Mouse (Mus musculus): Measurements from ENCODE around the gene Kdm4d.
A peak's percentile ranks its signal among the peaks of the same experiment; 100 is the strongest.
"Not testable (repeated sequence)": the region's sequence is repeated elsewhere in the genome, so short reads cannot be mapped to it uniquely, and the experiment has no call there.

Gene Kdm4d

DNA sequence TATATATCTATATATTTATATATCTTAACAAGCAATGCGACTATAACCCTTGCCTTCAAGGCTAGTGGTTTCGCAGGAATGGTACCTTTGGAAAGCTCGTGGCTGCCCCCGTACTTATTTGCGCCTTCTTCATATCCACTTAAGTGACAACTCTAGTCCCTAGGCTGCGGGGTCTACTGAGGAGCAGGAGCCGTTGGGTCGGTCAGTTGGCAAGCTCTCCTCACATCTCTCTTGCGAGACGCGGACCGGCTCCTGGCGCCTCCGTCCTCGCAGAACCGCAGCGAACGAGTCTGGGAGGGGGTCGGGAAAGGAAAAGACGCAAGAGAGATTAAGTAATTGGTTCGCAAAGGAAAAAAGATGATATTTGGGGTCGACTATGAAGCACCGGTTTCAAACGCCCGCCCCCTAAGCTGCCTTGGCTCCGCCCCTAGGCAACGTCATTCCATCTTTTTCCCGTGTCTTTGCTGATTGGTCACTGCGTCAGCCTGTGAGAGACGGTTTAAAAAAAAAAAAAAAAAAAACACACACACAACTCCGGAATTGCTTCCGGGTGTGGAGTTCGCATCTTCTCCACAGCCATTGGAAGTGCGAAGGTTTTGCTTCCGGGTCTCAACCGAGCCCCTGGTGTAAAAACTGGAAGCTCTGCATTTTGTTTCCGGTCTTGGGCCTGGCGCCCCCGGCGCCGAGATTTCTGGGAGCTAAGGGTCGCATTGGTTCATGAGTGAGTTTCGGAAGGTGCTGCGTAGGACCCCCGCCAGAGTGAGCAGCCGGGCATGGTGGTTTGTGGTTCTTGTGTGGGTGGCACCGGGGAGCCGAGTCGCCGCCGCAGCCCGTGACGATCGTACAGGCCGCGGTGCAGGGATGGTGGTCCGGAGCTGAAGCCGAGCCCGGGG is at the start of gene Kdm4d, which contains the start of gene Cwc15:
Kdm4d (minus strand) TSS at position 460 of the 893 bp plus-strand sequence.
Cwc15 (plus strand) TSS at position 595 of the 893 bp plus-strand sequence.
- DNase-seq (ENCODE audit: low spot score) = peak; percentile 97

DNA sequence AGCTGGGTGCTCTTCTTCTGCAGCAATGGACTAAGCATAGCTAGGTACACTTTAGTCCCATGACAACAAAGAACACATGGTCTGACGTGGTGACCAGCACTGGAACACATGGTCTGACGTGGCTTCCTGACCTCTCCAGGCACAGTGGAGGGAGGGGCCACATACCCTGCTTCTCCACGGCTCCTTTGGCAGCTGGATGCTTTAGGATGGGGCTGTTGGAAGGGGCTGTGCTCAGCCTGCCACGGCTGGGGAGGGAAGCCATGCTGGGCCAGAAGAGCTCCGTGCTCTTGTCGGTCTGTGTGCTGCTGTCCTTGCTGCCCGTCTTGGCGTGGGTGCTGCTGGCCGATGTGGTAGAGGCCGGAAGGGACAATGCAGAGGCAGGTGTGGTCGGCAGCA is 48.1 kb upstream of the Kdm4d start:
- no peak for DNase-seq (ENCODE audit: low spot score)

DNA sequence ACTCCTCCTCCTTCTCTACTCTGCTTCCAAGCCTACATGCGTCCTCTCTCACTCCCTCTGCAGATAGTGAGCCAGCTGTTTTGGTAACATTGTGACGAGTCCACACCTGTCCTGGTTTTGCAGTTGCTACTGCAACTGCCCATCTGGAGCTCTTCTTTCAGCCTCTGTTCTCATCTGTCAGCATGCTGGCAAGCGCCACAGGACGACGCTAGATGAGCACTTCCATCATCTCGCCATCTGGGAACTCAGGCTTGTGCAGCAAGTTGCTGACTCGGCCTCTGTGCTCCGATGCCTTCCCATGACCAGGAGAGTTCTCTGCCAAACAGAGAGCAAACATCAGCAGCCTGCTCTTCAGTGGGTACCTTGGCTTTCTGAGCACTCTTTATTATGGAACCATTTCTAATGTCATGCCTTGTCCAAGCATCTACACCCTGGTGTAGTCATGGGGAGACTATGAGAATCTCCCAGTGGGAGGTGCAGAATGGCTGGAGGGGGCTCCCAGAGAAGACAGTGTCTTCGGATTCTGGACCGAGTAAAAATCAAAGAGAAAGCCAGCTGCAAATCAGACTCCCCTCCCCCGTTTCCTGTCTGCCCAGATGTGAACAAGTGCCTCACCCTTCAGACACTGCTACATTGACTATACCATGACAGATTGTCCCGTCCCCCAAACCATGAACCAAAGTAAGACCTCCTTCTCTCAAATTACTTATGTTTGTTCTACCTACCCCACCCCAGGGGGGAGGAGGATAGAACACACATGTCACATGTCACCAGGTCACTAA is 47.5 kb upstream of the Kdm4d start:
- no peak for DNase-seq (ENCODE audit: low spot score)

DNA sequence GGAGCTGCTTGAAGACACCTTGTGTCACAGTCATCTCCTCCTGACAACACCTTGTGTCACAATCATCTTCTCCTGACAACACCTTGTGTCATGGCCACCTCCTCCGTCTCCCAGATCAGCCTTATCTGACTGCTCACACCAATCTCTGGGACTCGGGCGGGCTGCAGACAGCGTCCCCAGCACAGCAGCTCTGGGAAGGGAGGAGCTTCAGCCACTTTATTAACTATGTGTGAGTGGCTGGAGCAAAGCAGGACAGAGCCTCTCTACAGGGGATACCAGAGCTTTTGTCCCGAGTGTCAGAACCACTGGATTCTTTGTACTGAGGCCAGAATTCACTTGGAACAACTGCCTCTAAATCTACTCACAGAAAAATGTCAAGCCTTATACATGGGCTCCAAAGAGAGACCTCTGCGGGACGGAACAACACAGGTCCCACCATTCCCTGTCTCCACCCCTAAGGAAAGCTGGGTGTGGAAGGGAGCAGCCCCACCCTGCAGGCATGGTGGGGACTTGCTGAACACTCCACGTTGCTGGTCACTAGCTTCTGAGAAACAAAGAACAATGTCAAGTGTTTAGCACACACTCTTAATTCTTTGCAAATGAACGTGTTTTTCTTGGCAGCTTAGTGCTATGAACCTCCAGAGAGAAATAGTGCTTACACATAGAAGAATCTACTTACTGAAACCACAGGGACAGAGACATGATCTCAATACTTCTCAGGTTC is 43.9 kb upstream of the Kdm4d start:
- DNase-seq (ENCODE audit: low spot score) = peak; percentile 79

DNA sequence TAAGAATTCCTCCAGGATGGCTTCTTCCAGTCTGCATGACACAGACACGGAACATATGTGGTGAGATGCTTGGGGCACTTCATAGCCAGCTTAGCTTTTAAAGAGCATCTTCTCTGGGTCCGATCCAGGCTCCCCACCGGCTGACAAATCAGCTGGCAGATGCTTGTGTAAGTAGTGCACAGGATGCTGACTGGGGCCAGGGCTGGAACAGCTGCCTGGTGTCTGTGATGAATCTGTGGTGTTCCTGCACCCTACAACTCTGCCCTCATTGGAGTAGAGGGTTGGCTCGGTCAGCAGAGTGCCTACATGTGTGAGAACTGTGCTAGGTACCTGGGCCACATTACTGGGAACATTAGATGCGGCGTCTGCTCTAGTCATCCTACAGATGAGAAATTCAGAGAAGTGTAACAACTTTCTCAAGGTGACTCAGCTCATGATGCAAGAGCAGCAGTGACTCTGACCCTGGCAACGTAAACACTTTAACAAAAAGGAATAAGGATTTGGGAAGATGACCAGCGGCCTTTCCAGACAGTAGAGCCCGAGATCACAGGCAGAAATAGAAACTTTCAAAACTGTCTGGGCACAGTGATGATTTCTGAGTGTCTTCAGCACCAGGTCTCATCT is 34.7 kb upstream of the Kdm4d start:
- no peak for DNase-seq (ENCODE audit: low spot score)

DNA sequence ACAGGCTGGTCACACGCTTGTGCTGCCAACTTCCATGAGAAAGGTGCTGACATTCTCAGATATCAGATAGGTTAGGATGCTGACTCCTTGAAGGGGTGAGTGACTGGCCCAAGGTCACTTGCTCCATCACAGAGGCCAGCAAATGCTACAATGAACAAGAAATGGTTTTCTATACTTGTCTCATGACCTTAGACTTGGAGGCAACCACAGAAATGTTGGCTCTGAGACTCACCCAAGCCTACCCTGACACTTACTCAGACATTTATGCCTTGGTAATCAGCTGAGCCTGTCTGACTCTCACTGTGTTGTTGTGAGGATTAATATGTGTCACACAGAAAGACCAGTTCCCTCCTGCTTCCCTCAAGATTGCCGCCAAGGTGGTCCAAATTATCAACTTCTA is 33.4 kb upstream of the Kdm4d start:
- no peak for DNase-seq (ENCODE audit: low spot score)

DNA sequence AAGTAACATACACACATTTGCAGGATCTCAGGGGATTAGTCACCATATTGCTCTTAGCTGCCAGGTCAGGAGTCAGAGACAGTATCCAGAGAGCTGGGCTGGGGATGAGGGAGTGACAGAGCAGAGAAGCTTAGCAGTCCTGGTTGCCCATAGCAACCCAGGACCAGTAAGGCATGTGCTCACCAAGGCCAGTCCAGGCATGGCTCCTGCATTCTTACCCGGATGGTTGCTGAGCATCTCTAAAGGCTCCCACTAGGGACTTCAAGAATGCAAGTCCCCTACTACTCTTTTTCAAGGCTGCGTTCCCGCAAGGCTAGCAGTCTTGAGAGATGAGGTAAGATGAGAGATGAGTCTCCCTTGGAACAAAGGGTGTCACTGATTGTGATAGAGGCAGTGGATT is 32.0 kb upstream of the Kdm4d start:
- DNase-seq (ENCODE audit: low spot score) = no peak

DNA sequence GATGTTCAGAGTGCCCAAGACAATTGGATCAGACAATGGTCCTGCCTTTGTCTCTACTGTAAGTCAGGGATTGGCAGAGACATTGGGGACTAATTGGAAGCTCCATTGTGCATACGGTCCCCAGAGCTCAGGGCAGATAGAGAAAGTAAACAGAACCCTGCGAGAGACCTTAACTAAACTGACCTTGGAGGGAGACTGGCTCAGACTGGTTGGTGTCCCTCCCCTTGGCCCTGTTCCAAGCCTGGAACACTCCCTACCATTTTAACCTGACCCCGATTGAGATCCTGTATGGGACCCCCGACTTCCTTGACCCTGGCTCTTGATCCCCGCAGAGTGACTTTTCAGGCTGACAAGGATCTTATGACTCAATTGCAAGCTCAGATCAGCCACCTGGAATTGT is 29.7 kb upstream of the Kdm4d start:
- no peak for DNase-seq (ENCODE audit: low spot score)

DNA sequence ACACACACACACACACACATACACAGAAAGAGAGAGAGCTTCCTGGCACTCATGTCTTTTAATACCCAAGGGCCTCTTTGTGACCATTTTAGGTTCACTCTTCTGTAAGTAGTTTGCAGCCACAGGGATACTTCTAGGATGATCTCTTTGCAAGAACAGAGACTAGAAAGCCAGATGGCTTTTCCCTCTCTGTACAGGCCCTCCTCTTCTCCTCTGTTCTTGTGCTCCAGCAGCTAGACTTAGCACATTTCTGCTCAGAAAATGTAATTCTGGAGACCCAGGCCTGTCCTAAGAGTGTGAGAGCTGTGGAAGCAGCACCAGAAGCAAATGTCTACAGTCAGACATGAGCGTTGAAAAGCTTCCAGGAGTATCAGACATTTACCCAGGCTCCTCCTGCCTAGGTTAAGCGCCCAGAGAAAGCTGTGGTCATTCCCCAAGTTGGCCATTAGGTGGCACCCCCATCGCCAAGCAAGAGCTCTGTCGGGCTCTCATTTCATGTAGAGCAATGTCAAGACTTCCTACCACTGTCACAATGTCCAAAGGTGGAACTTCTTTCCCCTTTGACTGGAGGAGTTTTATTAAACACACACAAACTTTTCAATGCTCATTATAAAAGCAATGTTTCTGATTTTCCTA is 23.2 kb upstream of the Kdm4d start:
- peak; percentile 87 for DNase-seq (ENCODE audit: low spot score)

DNA sequence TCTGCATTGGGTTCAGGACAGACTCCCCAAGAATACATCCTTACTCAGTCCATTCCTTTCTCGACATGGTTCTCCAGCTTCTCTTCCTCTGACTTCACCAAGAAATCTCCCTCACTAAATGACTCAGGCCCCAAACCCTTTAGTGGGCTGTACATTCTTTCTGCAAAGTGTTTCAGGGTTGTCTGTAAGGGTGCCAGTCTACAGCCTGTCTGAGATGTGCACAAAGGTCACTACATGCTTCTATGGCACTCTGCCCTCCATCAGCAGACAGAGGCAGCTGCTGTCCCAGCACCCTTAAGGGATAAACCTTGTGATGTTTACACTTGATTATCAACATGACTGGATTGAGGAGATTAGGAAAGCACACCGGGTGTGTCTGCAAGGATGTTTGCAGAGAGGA is 21.4 kb upstream of the Kdm4d start:
- no peak for DNase-seq (ENCODE audit: low spot score)

DNA sequence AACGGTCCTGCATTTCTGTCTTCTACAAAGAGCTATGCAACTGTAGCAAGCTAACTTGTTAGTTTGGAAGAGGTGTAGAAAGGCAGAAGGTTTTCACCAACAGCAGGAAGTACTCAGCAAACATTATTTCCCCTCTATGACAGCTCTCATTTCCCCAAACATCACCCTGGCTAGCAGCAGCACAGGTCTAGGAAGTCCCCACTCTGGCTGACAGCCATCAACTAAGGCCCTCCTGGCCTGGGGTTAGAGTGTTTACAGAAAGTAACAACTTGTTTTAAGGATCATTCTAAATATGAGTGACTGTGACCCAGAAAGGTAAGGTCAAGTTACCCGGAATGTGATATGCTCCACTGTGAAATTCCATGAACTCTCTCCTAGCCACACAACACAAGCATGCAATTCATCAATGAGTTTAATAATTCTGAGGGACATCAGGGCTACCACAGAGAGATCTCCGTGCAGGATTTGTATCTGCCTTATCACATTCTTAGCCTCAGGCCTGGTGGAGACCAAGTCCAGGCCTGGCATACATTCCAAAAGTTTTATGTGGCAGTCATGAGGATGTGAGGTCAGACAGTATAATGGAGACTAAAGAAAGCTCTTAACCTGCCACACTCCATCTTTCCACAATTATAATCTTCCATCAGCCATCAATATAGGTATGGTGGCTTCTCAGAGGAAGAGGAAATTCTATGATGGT is 20.8 kb upstream of the Kdm4d start:
- DNase-seq (ENCODE audit: low spot score) = peak; percentile 19

DNA sequence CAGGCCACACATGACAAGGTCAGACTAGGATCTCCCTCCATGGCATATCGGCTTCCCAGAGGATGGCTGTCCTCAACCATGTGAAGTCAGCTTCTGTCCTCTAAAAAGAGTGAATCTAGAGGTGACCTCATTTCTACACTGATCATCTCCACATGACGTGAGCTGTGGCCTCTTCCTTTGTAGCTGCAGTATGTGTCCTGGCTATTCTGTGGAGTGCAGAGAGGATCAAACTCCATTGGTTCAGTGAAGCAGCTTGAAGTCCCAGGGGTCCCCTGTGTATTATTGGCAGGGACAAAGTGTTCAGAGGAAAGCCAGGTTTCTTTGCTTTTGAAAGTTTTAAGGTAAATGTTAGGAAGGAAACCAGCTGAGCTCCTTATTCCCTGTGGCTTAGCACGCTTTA is 17.8 kb upstream of the Kdm4d start:
- no peak for DNase-seq (ENCODE audit: low spot score)

DNA sequence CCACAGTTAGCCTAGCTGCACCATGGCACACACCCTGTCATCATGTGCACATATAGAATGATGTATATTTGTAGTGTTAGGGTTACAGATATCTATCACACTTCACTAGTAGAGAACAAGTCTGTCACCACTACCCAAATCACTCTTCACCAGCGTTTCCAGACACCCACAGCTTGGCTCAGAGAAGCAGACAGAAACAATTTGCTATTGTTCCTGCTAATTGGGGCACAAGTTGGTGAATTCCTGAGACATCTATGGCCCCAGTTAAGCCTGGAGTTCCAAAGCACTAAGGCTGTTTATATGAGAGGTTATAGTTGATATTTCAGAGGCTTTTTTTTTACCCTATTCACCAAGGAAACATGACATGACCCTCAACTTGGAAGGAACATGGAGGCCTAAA is 17.0 kb upstream of the Kdm4d start:
- no peak for DNase-seq (ENCODE audit: low spot score)

DNA sequence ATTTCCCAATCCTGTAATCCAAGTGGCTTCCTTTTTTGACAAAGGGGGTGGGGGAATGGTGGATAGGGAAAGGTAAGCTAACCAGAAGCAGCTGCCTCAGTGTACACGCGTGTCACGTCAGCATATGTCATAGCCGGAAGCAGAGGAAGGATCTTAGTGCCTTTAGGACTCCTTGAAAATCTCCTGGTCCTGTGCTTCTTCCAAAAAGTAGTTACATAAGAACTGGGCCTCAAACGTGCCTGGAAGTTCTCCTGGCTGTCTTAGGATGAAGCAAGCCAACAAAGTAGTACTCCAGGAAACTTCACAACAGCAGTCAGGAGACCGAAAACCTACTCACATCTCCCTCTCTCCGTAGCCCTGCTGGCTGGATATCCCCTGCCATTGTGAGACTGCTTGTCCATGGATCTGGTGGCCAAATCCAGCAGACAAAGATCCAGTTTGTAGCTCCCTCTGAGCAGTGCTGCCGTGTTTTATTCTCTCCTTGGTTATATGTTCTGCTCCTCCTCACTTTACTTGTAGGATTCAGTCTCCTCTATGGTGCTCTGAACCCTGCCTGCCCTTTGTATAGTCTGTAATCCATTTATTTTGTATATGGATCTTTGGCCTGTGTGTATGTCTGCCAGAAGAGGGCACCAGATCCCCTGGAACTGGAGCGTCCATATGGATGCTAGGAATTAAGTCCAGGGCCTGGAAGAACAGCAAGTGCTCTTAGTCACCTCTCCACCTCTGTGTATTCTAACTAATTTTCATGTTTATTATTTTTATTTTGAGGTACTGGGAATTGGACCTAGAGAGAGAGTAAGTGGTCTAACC is 12.6 kb upstream of the Kdm4d start:
- peak; percentile 37 for DNase-seq (ENCODE audit: low spot score)

DNA sequence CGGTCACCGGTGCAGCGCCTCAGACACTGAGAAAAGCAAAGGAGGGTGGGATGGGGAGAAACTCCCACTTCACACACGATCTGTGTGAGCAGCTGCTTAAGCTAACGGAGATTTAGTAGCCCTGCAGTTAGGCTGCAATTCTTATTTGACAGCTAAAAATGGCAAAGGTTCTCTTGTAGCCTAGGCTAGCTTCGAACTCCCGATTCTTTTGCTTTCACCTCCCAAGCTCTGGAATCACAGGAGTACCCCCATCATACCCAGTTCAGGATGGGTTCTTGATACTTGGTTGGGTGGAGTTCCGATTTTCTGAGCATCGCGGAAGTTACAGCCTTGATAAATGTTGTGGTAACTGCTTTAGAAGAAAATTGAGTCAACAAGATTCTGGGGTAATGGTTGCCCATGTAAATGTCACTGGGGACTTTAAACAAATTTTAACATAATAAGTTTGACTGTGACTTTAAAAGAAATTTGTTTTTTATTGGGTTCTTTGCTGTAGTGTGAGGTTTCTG is 688 bp upstream of the Kdm4d start:
- DNase-seq (ENCODE audit: low spot score) = no peak

DNA sequence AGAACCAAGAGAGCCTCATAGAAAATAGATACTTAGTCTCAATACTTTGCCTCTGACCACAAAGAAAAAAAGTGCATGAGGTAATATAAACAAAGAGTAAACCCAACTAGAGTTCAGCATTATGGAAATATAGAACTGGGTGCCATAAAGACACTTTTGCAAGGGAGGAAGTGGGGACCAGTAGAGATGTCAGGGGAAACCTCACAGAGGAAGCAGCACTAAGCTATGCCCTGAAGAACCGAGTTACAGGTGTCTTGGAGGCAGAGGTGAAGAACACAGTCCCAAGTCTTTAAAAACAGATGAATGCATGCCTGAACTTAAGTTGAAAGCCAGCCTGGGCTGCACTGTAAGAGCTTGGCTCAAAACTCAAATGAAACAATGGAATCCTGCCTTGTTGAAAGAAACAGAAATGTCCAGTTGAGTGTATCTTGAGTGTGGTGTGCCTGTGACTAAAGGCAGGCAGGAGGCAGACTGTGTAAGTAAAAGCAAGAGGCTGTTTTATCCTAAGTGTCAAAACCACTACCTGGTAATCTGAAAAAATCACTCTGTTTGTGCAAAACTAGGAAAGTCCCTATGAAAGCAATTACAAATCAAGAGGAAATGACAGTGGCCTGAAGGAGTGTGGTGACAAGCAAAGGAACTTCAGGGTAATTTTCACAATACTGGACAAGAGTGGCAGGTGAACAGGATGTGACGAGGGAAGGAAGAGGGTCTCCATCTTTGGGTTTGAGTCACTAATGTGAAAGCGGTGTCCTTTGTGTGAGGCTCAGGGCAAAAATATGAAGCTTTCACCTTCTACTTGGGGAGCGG is 1.2 kb downstream of the Kdm4d start:
- no peak for DNase-seq (ENCODE audit: low spot score)

DNA sequence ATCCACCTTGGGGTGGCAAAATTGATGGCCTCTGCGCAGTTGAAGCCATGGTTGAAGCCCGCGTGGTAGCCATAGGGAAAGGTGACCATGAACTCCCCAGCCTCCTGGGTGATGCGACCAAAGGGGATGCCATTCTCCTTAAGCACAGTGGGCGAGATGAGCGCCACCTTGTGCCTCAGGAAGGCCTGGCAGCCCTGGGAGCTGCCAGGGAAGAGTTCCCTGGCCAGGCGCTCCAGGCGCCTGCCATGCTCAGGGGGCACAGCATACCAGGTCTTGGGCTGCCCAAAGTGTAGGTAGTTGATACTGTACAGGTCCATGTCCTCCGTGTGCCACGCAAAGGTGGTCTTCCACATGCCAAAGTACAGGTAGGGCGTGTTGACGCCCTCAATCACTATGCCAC is 36.6 kb downstream of the Kdm4d start:
- not testable (repeated sequence) for DNase-seq (ENCODE audit: low spot score)

DNA sequence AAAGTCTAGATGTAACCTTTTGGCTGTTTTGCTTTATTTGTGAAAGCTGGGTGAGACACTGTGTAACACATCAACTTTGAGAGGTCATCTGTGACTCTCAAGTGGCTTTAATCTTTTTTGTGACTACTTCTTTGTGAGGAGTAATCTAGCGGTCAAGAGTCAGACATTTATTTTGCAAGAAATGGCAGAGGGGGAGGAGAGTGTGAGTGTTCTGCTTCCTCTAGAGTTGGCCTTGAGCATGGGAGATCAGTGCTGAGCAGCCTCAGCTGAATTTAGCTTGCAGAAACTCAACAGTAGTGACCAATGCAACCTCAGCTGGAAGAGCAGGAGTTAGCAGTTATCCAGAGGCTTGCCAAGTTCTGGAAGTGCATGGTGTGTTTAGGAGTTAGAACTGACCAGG is 37.7 kb downstream of the Kdm4d start:
- not testable (repeated sequence) for DNase-seq (ENCODE audit: low spot score)

DNA sequence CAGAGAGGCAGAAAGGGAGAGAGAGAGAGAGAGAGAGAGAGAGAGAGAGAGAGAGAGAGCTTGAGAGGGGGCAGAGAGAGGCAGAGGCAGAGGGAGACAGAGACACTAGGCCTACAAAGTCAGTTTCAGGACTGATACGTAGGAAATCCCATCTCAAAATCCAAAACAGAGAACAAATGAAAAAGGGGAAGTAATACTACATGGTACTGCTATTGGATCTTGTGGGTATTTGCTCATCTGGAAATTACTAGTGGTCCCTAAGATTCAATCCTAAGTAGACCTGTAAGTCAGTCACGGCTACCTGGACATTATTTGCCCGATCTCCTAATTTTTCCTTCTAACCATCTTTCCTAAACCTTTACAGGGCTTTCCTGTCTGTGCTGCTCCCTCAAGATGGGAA is 44.0 kb downstream of the Kdm4d start:
- no peak for DNase-seq (ENCODE audit: low spot score)

All from lung, postnatal 25 days (tissue).